Mouse (Mus musculus): Measurements from ENCODE around the gene Sim2. TPM values are rescaled to one million over a fixed set of nuclear protein-coding genes. Genes with fewer than 3 reads are reported as not detected.

The Sim2 gene
- polyA plus RNA-seq, 2 experiments from 2014 or later = not detected

GRCm38 (mm10) chr16:94097724-94098455 is 13.2 kb downstream of the Sim2 start:
- no peak for ATAC-seq

DNA sequence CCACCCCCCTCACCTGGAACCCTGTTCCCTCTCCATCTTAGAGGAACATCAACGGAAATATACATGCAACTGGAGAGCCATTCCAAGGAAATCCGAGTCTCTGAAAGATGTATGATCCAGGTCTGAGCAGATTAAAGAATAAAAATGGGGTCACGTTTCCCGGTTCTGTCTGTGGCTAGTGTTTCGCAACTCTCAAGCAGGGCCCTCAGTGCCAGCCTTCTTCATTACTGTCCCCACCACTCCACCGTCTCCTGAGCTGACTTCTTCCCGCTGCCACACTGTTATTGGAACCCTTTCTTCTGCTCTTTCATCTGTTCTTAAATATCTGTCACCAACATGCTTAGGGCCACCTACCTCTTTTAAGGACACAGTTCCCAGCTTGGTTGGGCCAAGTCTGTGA is 28.4 kb downstream of the Sim2 start:
- ATAC-seq = no peak

DNA sequence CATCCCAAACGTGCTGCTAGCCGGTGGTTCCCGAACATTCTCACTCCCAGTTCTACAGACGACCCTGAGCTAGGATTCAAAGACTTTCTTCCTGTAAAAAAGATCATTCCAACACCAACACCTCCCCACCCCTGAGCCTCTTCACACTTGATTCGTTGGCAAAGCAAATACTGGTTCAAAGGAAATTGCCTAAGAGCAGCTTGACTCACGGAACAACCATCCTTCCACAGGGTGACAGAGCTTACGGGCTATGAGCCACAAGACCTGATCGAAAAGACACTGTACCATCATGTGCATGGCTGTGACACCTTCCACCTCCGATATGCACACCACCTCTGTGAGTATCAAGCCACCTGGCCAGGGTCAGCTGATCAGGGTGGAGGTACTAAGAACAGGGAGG is 30.0 kb downstream of the Sim2 start:
- ATAC-seq = no peak

GRCm38 (mm10) chr16:94117333-94117732 is 32.6 kb downstream of the Sim2 start:
- ATAC-seq = no peak

DNA sequence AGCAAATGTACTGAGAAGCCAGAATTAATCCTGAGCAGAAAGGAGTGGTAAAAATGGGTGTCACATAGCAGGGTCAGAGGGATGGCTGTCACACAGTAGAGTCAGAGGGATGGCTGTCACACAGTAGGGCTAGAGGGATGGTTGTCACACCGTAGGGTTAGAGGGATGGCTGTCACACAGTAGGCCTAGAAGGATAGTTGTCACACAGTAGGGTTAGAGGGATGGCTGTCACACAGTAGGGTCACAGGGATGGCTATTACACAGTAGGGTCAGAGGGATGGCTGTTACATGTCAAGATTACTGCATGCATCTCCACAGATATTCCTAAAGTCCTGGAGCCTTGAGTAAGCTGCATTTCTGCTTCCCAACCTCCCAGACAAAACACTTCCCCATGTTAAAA is 33.7 kb downstream of the Sim2 start:
- ATAC-seq = no peak

DNA sequence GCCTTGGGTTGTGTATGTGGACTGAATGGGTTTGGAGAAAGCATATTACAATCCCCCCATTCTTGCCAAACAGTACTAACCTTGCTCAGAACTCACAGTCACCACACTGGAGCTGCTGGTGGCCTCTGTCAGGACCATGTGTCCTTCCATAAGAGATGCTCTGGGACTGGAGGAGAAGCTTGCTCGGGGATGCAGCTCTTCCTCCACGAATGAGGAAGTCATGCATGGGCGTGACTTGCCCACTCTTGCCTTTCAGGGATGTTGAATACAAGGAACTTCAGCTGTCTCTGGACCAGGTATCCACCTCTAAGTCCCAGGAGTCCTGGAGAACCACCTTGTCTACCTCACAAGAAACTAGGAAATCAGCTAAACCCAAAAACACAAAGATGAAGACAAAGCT is 37.6 kb downstream of the Sim2 start:
- ATAC-seq = no peak

DNA sequence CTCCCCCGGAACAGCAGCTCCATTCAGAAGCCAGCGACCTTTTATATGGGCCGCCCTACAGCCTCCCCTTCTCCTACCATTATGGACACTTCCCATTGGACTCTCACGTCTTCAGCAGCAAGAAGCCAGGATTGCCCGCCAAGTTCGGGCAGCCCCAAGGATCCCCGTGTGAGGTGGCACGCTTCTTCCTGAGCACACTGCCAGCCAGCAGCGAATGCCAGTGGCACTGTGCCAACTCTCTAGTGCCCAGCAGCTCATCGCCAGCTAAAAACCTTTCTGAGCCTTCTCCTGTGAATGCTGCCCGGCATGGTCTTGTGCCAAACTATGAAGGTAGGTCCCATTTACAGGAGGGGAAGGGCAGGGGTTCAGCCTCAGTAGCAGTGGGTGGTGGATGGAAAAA is 38.5 kb downstream of the Sim2 start:
- ATAC-seq = no peak

DNA sequence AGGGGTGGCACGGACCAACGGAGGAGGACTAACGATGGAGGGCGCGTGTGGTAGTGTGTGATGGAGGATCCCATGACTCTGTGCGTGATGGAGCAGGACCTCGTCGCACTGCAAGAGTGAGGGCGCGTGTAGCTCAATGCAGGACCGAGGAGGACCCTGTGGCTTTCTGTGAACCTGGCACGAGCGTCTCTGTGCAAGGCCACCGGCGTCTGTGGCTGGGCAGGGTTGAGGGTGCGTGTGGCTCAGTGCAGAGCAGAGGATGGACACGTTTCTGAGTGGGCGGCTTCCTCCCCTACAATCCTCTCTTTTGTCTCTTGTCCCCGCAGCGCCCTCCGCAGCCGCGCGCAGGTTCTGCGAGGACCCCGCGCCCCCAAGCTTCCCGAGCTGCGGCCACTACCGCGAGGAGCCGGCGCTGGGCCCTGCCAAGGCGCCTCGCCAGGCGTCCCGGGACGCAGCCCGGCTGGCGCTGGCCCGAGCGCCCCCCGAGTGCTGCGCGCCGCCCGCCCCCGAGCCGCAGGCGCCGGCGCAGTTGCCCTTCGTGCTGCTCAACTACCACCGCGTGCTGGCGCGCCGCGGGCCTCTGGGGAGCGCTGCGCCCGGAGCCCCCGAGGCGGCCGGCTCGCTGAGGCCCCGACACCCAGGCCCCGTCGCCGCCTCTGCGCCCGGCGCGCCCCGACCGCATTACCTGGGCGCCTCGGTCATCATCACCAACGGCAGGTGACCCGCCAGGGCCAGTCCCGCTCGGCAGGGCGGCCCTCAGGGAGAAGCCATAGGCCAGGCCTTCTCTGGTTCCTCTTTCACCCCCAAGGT is 40.6 kb downstream of the Sim2 start:
- no peak for ATAC-seq

DNA sequence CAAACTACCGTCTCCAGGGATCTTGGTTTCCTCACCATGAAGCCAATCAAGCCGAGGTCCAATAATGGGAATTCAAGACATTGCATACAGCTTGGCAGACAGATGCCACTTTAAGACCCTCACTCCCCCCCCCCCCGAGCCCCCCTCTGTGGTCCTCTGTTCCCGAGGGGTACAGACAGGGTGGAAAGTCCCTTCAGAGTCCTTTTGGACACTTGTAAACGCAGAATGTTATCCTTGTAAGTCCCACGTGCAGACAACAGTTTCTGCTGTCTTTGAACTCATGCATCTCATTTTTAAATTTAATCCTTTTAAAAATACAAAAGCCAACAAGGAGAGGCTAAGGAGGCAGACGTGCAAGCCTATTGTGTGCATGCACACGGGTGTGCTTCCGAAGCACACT is 41.5 kb downstream of the Sim2 start:
- ATAC-seq = no peak

- ATAC-seq = no peak
Measured at GRCm38 (mm10) chr16:94128236-94128835, 43.6 kb downstream of the Sim2 start.

- no peak for ATAC-seq
Measured at GRCm38 (mm10) chr16:94134218-94134617, 49.5 kb downstream of the Sim2 start.

GRCm38 (mm10) chr16:94140746-94141145 is 56.0 kb downstream of the Sim2 start:
- ATAC-seq = no peak

DNA sequence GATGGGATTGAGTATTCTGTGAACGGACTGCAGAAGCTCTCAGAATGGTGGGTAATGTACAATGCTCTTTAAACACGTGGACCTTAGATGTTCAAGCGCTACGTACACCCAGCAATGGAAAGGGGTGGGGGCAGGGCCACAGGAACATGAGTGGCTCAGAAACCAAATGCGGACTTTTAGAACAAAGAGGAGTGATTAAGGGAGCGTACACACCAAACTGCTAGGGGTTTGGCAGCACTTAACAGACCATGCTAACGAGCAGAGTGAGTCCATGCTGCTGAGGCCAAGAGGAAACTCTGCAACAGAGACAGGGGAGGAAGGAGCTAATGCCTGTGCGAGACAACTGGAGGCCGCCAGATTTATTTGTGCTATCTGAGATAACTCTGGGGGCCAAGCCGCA is 58.6 kb downstream of the Sim2 start:
- no peak for ATAC-seq

DNA sequence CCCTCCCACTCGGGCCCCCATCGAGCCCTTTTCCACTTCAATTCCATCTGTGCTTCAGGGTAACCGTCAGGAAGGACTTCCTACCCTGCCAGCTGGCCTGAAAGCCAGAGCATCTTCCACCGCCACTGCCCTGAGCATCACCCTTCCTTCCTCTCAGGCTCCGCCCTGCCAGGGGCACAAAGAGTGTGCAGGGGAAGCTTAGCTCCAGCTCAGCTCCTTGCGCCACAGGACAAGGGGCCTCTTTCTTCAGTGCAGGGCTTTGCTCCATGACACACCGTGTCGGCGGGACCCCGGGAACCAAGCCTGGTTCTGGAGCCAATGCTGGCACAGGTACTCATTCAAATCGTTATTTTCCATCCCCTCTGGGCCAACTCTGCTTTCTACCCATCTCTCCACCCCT is 63.4 kb downstream of the Sim2 start:
- ATAC-seq = no peak

GRCm38 (mm10) chr16:94150125-94151103 is 65.7 kb downstream of the Sim2 start:
- no peak for ATAC-seq

DNA sequence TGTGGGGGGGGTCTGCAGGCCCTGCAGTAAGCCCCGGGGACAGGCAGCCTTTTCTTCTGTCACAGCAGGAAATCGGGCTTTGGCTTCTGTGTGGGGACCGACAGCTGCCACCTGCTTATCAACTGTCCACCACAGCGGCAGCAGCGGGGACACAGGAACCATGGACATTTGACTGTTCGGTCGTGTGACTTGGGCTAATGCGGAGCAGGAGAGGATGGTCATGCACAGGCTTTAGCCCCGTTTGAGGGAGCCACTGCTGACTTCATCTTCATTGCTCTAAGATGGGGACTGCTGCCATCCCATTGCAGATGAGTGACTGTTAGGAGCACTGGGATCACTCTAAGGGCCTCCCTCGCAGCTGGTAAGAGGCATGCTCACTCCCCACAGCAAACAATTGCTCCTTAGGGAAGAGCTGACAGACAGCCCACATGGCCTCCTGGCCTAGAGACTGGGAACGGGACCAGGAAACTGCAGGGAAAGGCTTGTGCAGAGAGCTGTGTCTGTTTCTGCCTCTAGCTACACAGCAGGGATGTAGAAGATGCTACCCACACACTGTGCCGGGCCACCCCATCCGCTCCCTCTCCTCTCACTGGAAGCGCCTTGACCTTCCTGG is 70.4 kb downstream of the Sim2 start:
- no peak for ATAC-seq

DNA sequence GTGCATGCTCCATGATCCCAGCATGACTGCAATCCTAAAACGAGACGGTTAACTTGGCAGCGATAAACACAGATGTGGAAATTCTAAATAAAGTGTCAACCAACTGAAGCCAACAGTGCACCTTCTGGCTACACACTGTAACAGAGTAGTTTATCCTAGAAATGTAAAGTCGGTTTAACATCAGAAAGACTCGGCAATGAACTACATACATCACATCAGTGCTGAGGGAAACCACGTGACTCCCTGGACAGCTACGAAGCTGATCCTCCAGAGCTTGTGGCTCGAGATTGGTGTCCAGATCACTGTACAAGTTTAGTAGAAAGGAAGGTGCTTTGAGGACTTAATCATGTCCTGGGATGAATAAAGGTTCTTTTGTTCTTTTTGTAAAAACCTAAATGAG is 73.1 kb downstream of the Sim2 start:
- no peak for ATAC-seq

- ATAC-seq = no peak
Measured at GRCm38 (mm10) chr16:94162000-94162399, 77.3 kb downstream of the Sim2 start.

- ATAC-seq = no peak
Measured at GRCm38 (mm10) chr16:94163051-94163450, 78.3 kb downstream of the Sim2 start.

- no peak for ATAC-seq
Measured at GRCm38 (mm10) chr16:94164236-94164635, 79.5 kb downstream of the Sim2 start.

DNA sequence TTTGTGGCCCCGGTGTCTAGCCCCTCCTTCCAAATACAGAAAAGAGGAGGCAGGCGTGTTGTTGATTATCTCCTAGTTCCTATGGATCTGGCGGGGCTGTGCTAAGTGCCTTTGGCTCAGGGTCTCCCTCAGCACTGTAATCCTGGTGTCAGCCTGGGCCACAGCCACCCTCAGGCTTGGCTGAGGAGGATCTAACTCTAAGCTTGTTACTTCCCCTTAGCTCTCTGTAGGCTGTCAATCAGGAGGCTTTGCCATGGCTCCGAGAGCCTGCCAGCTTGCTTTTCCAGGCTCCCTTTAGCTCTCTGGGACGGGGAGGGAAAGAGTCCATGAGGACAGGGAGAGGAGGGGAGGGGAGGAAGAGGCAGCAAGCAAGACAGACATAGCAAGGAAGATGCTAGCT is 80.2 kb downstream of the Sim2 start:
- ATAC-seq = no peak
